Mouse (Mus musculus): ENCODE results near the gene Xcr1. TPM values are rescaled to one million over a fixed set of nuclear protein-coding genes. Genes with fewer than 3 reads are reported as not detected.

Gene Xcr1
- polyA plus RNA-seq, 1 experiment from 2014 or later, result 0.05 TPM

- Histone ChIP-seq H3K4me1 (replicated peaks) (peaks cover 14% of the 10 kb centered on the region), H3K9me3 (no peaks in the 10 kb centered on the region), H3K27me3 (ENCODE audit: insufficient read depth, poor library complexity, severe bottlenecking) (no peaks in the 10 kb centered on the region), H3K4me3 (no peak overlapping the region), H3K36me3 (0 out of 2 replicates have a peak, but pooled peaks cover 2% of the 10 kb centered on the region), H3K27ac (no peak overlapping the region)
- WGBS, result 94% methylated on average over 1 of the region's 1 CpGs
- DNase-seq (ENCODE audit: low spot score), result no peak
Observed at GRCm38 (mm10) chr9:123846490-123846889, 15.3 kb downstream of the Xcr1 start.

GRCm38 (mm10) chr9:123845120-123845519 lies 16.7 kb downstream of the Xcr1 start:
- Histone ChIP-seq H3K9me3 (no peaks in the 10 kb centered on the region), H3K27ac (no peak overlapping the region), H3K36me3 (0 out of 2 replicates have a peak, but pooled peaks cover 8% of the 10 kb centered on the region), H3K4me3 (no peak overlapping the region), H3K4me1 (replicated peaks) (peaks cover 3% of the 10 kb centered on the region; the same call in 1 of the 2 replicates), H3K27me3 (ENCODE audit: insufficient read depth, poor library complexity, severe bottlenecking) (no peaks in the 10 kb centered on the region)
- 75% methylated on average over 3 of the region's 3 CpGs for WGBS
- no peak for DNase-seq (ENCODE audit: low spot score)

GRCm38 (mm10) chr9:123844468-123844867 lies 17.4 kb downstream of the Xcr1 start:
- DNase-seq (ENCODE audit: low spot score), result no peak
- Histone ChIP-seq H3K4me1 (replicated peaks) (no peaks in the 10 kb centered on the region), H3K9me3 (no peaks in the 10 kb centered on the region), H3K4me3 (no peak overlapping the region), H3K27ac (no peak overlapping the region), H3K36me3 (0 out of 2 replicates have a peak, but pooled peaks cover 12% of the 10 kb centered on the region), H3K27me3 (ENCODE audit: insufficient read depth, poor library complexity, severe bottlenecking) (no peaks in the 10 kb centered on the region)
- WGBS, result 89% methylated on average over 3 of the region's 3 CpGs

- Histone ChIP-seq H3K36me3 (peaks cover 53% of the 10 kb centered on the region), H3K4me1 (replicated peaks) (no peaks in the 10 kb centered on the region), H3K27me3 (ENCODE audit: insufficient read depth, poor library complexity, severe bottlenecking) (no peaks in the 10 kb centered on the region), H3K4me3 (no peak overlapping the region), H3K27ac (no peak overlapping the region), H3K9me3 (no peaks in the 10 kb centered on the region)
- DNase-seq (ENCODE audit: low spot score), result no peak
- WGBS, result 91% methylated on average over 6 of the region's 6 CpGs
Observed at GRCm38 (mm10) chr9:123840243-123840642, 21.6 kb downstream of the Xcr1 start.

GRCm38 (mm10) chr9:123835851-123836250 lies 26.0 kb downstream of the Xcr1 start:
- Histone ChIP-seq H3K4me1 (replicated peaks) (no peaks in the 10 kb centered on the region), H3K27ac (no peak overlapping the region), H3K4me3 (no peak overlapping the region), H3K27me3 (ENCODE audit: insufficient read depth, poor library complexity, severe bottlenecking) (no peaks in the 10 kb centered on the region), H3K9me3 (no peaks in the 10 kb centered on the region), H3K36me3 (peaks cover 70% of the 10 kb centered on the region)
- 90% methylated on average over 3 of the region's 3 CpGs for WGBS
- DNase-seq (ENCODE audit: low spot score), result no peak

- Histone ChIP-seq H3K36me3 (peaks cover 75% of the 10 kb centered on the region), H3K4me3 (no peak overlapping the region), H3K4me1 (replicated peaks) (no peaks in the 10 kb centered on the region), H3K27me3 (ENCODE audit: insufficient read depth, poor library complexity, severe bottlenecking) (no peaks in the 10 kb centered on the region), H3K9me3 (no peaks in the 10 kb centered on the region), H3K27ac (no peak overlapping the region)
- WGBS, result 88% methylated on average over 4 of the region's 4 CpGs
- no peak for DNase-seq (ENCODE audit: low spot score)
Observed at GRCm38 (mm10) chr9:123828916-123829315, 32.9 kb downstream of the Xcr1 start.

- no peak for DNase-seq (ENCODE audit: low spot score)
- Histone ChIP-seq H3K27me3 (ENCODE audit: insufficient read depth, poor library complexity, severe bottlenecking) (no peaks in the 10 kb centered on the region), H3K9me3 (no peaks in the 10 kb centered on the region), H3K4me3 (no peak overlapping the region), H3K4me1 (replicated peaks) (no peaks in the 10 kb centered on the region), H3K27ac (no peak overlapping the region), H3K36me3 (peaks cover 97% of the 10 kb centered on the region)
- WGBS, result 91% methylated on average over 3 of the region's 3 CpGs
Observed at GRCm38 (mm10) chr9:123826631-123827030, 35.2 kb downstream of the Xcr1 start.

GRCm38 (mm10) chr9:123818601-123819000 lies 43.2 kb downstream of the Xcr1 start:
- Histone ChIP-seq H3K36me3 (peaks cover 81% of the 10 kb centered on the region), H3K27me3 (ENCODE audit: insufficient read depth, poor library complexity, severe bottlenecking) (no peaks in the 10 kb centered on the region), H3K4me3 (no peak overlapping the region), H3K4me1 (replicated peaks) (no peaks in the 10 kb centered on the region), H3K27ac (no peak overlapping the region), H3K9me3 (no peaks in the 10 kb centered on the region)
- 73% methylated on average over 2 of the region's 2 CpGs for WGBS
- DNase-seq (ENCODE audit: low spot score), result no peak

GRCm38 (mm10) chr9:123815996-123816395 lies 45.8 kb downstream of the Xcr1 start:
- Histone ChIP-seq H3K4me3 (no peak overlapping the region), H3K36me3 (peaks cover 74% of the 10 kb centered on the region), H3K4me1 (replicated peaks) (no peaks in the 10 kb centered on the region), H3K9me3 (no peaks in the 10 kb centered on the region), H3K27ac (no peak overlapping the region), H3K27me3 (ENCODE audit: insufficient read depth, poor library complexity, severe bottlenecking) (no peaks in the 10 kb centered on the region)
- DNase-seq (ENCODE audit: low spot score), result no peak
- 84% methylated on average over 1 of the region's 1 CpGs for WGBS

GRCm38 (mm10) chr9:123815444-123815843 lies 46.4 kb downstream of the Xcr1 start:
- no peak overlapping the region for H3K27ac ChIP-seq
- peaks cover 74% of the 10 kb centered on the region for H3K36me3 ChIP-seq

GRCm38 (mm10) chr9:123814821-123815220 lies 47.0 kb downstream of the Xcr1 start:
- no peaks in the 10 kb centered on the region for H3K4me1 ChIP-seq (replicated peaks)
- H3K9me3 ChIP-seq, result no peaks in the 10 kb centered on the region
- H3K36me3 ChIP-seq, result peaks cover 77% of the 10 kb centered on the region
- no peaks in the 10 kb centered on the region for H3K27me3 ChIP-seq (ENCODE audit: insufficient read depth, poor library complexity, severe bottlenecking)
- WGBS, result 84% methylated on average over 4 of the region's 4 CpGs
- DNase-seq (ENCODE audit: low spot score), result no peak
- no peak overlapping the region for H3K27ac ChIP-seq
- no peak overlapping the region for H3K4me3 ChIP-seq

More at GRCm38 (mm10) chr9:123815444-123815843, 46.4 kb downstream of the Xcr1 start:
- H3K4me3 ChIP-seq, result no peak overlapping the region
- no peaks in the 10 kb centered on the region for H3K27me3 ChIP-seq (ENCODE audit: insufficient read depth, poor library complexity, severe bottlenecking)
- H3K4me1 ChIP-seq (replicated peaks), result no peaks in the 10 kb centered on the region
- WGBS, result 89% methylated on average over 3 of the region's 3 CpGs
- no peak for DNase-seq (ENCODE audit: low spot score)
- no peaks in the 10 kb centered on the region for H3K9me3 ChIP-seq

- WGBS, result 88% methylated on average over 2 of the region's 2 CpGs
Observed at GRCm38 (mm10) chr9:123814326-123814725, 47.5 kb downstream of the Xcr1 start.

GRCm38 (mm10) chr9:123811831-123812230 lies 50.0 kb downstream of the Xcr1 start:
- Histone ChIP-seq H3K4me3 (no peak overlapping the region), H3K27me3 (ENCODE audit: insufficient read depth, poor library complexity, severe bottlenecking) (no peaks in the 10 kb centered on the region), H3K27ac (no peak overlapping the region), H3K9me3 (no peaks in the 10 kb centered on the region), H3K36me3 (peaks cover 54% of the 10 kb centered on the region), H3K4me1 (replicated peaks) (no peaks in the 10 kb centered on the region)
- no peak for DNase-seq (ENCODE audit: low spot score)
- WGBS, result 94% methylated on average over 3 of the region's 3 CpGs

More at GRCm38 (mm10) chr9:123814326-123814725, 47.5 kb downstream of the Xcr1 start:
- no peaks in the 10 kb centered on the region for H3K9me3 ChIP-seq
- DNase-seq (ENCODE audit: low spot score), result no peak
- no peaks in the 10 kb centered on the region for H3K4me1 ChIP-seq (replicated peaks)
- H3K27me3 ChIP-seq (ENCODE audit: insufficient read depth, poor library complexity, severe bottlenecking), result no peaks in the 10 kb centered on the region
- peaks cover 74% of the 10 kb centered on the region for H3K36me3 ChIP-seq
- H3K4me3 ChIP-seq, result no peak overlapping the region
- H3K27ac ChIP-seq, result no peak overlapping the region

GRCm38 (mm10) chr9:123808583-123808982 lies 53.2 kb downstream of the Xcr1 start:
- no peaks in the 10 kb centered on the region for H3K4me1 ChIP-seq (replicated peaks)

More at GRCm38 (mm10) chr9:123808583-123808982, 53.2 kb downstream of the Xcr1 start:
- Histone ChIP-seq H3K27me3 (ENCODE audit: insufficient read depth, poor library complexity, severe bottlenecking) (no peaks in the 10 kb centered on the region), H3K4me3 (no peak overlapping the region), H3K9me3 (no peaks in the 10 kb centered on the region), H3K36me3 (peaks cover 30% of the 10 kb centered on the region), H3K27ac (no peak overlapping the region)
- WGBS, result 82% methylated on average over 7 of the region's 7 CpGs
- no peak for DNase-seq (ENCODE audit: low spot score)

Measured in hindbrain, embryonic 10.5 days (tissue).